Mouse (Mus musculus): ENCODE measurements around the gene Dennd4c. TPM values are rescaled to one million over a fixed set of nuclear protein-coding genes. Genes with fewer than 3 reads are reported as not detected.

The Dennd4c gene
- 10 to 100 TPM; 26.0 to 28.4 TPM for total RNA-seq (2023)

GRCm38 (mm10) chr4:86748336-86749291, at the start of gene Dennd4c:
Gene Dennd4c (plus strand): TSS chr4:86748555.

DNA sequence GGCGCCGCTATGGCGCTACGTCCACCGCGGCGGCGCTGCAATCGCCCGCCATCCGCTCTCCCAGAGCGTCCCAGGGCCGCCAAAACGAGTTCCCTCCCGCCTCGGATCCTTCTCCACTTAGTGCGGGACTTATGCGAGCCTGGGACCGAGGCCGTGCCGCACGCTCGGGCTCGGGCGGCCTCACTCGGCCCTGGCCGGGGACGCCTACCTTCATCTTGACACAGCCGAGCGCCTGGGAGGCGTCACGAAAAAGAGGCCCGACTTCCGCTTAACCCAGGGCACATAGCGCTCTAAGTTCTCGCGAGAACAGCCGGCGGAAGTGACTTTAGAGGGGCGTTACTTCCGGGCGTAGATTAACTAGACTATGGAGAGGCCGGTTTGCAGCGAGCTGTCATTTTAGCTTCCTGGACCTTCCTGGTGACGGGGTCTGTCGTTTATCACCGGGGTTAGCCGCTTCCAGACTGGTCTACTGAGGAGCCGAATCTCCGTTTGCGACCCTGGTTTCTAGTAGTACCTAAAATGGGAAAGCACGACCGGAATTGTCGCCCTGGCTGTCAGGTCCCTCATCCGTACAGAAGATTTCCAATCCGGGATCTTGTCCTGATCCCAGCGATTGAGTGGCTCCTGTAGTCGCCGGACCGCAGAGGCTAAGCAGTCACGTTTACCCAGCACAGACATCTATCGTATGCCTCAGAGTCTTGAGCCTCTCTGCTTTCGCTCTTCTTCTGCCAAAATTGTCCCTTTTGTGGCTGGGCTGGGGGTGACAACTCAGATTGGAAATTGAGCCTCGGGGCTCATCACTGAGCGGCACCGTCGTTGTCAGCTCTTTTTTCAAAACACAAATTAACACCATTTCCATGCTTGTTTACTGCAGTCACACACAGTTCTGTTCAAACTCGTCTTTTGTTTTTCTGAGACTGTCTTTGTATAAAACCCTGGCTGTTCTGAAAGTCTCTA, 109.0 kb downstream of the Dennd4c start, which contains the start of gene Rps6:
TSS of gene Rps6 (minus strand) at position 300 of the 957 bp plus-strand sequence.

DNA sequence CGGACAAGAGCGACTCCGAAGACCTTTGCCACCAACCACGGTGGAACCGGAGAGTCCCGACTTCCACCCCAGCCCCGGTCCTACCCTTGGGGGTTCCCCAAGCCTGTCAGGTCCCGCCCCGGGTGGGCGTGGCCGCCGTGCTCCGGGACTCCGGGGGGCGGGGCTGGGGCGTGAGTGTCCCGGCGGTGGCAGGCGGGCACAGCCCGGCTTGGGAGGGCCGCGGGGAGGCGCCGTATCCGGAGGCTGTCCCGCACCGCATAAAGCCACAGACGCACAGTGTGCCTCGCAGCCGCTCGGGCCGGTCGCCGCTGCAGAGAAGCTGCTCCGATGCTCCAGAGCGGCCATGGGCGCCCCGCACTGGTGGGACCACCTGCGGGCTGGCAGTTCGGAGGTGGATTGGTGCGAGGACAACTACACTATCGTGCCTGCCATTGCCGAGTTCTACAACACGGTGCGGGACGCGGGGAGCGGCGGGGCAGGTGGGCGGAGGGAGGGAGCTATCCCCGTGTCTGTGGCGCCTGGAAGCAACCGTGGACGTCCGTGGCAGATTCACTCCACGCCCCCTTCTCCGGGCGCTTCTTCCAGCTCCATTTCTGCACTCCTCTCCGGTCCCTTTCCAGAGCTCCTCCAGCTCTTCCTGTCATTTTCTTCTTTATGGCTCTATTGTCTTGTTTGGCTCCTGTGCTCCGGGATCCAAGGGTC, 125.9 kb downstream of the Dennd4c start, which contains the start of gene Acer2:
TSS of gene Acer2 (plus strand) at position 251 of the 702 bp plus-strand sequence.

Other genes with a start within 250 kb of the Dennd4c start
- not detected for gene Saxo1, start 190.2 kb upstream of the Dennd4c start, total RNA-seq (2023)
- gene Rraga, start 172.9 kb upstream of the Dennd4c start, total RNA-seq (2023), result 10 to 100 TPM; 63.7 to 65.3 TPM
- 10 to 100 TPM in 1 of 2 experiments, 1 to 10 TPM in 1; 8.6 to 10.2 TPM for gene Haus6, start 136.5 kb upstream of the Dennd4c start, total RNA-seq (2023)
- 100 to 1,000 TPM; 335 to 402 TPM for gene Plin2, start 78.5 kb upstream of the Dennd4c start, total RNA-seq (2023)
- 1,000 to 10,000 TPM; 1,036 to 1,086 TPM for gene Rps6, start 108.9 kb downstream of the Dennd4c start, total RNA-seq (2023)
- 1 to 10 TPM in 1 of 2 experiments, under 1 TPM in 1; 0.84 to 1.5 TPM for gene Acer2, start 125.8 kb downstream of the Dennd4c start, total RNA-seq (2023)

All from monocyte, adult 59 days (primary cell).